Mouse (Mus musculus): ENCODE measurements at regions not wholly inside any gene's neighbourhood (a gene's known extent, or its start where the extent isn't known, plus 50 kb on each side); places are given as distances from the start of the nearest gene placed in this dataset.
"Not testable (repeated sequence)": the region's sequence is repeated elsewhere in the genome, so short reads cannot be mapped to it uniquely, and the experiment has no call there.

DNA sequence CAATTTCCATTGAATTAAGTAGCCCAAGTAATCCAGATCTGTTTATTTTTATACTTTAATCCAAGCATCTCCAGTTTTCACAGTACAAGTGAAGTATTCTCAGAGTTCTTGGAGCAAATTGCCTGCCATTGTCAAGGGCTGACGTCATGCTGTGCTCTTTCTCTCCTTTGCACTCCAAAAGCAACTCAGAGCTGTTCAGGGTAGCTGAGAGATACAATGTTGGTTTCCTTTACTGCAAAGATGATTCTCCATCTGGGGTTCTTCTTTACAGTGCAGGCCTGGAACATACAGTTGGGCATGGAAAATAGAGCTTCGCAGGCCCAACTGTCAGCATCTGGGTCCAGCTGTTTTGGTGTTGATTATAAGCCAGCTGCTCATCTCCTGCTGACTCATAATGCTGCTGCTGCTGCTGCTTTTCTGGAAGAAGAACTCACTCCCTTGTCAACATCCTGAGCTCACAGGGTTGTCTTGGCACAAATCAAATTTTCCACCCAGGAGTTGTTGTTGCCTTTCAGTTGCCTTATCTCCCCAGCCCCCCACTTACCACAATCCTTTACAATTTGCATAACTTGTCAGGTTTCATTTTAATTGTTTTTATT, 454.7 kb upstream of the Slc5a7 start:
- peak in 1 of 2 experiments; percentile 16 for DNase-seq (ENCODE audit: low spot score in 2 of 2)

DNA sequence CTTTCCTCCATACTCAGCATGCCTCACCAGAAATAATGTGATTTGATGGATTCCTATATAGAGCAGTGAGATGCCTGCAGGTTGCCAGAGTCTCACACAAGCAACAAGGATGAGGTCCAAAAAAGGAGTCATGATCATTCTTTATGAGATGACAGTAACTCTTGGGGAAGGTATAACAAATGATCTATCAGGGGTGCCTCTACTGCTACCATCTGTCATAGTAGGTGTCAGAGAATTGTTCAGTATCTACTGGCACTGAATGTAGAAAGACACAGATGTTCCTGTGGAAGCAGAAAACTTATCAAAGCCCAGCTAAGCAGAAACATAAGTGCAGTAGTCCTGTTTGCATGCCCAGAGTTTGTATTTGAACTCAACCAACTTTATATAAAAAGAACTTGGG, 454.1 kb upstream of the Slc5a7 start:
- no peak for DNase-seq (ENCODE audit: low spot score in 2 of 2)

DNA sequence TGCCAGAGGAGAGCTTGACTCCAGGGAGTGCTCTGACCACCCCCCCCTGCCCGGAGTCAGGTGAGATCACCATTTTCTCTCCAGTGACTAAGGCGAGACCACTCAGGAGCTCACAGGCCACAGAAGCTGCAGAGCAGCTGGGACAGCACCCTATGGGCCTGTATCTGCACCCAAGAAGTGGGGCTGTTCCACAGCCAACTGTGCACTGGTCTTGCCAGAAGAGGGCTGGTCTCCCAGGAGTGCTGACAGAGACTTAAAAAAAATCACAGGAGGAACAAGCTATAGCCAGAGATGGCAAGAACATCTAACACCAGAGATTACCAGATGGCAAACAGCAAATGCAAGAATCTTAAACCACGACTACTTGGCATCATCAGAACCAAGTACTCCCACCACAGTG, 437.0 kb upstream of the Slc5a7 start:
- DNase-seq (ENCODE audit: low spot score in 2 of 2) = peak in 1 of 2 experiments; percentile 9

DNA sequence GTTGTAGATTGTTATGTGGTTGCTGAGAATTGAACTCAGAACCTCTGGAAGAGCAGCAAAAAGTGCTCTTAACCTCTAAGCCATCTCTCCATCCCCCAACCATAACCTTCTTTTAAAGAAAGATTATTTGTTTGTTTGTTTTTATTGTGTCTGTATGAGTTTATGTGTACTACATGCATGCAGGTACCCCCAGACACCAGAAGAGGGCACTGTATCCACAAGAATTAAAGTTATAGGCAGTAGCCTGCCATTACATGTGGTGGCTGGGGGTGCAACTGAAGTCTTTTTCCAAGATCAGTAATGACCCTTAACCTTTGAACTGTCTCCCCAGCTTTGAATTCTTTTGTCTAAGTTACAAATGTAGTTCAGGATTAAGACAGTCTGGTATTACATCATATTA, 428.8 kb upstream of the Slc5a7 start:
- DNase-seq (ENCODE audit: low spot score in 2 of 2) = no peak

DNA sequence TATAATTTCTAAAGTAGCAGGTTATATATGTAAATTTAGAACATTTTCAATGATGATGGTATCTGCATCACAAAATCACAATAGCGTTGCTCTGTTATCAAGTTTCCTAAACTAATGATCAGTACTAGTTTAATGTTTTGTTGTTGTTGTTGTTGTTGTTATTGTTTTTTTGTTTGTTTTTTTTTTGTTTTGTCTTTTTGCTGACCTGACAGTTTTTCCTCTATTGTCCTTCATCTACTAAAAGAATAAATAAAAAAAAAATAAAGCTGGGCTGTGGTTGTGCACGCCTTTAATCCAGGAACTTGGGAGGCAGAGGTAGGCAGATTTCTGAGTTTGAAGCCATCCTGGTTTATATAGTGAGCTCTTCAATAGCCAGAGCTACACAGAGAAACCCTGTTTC, 427.9 kb upstream of the Slc5a7 start:
- DNase-seq (ENCODE audit: low spot score in 2 of 2) = no peak

DNA sequence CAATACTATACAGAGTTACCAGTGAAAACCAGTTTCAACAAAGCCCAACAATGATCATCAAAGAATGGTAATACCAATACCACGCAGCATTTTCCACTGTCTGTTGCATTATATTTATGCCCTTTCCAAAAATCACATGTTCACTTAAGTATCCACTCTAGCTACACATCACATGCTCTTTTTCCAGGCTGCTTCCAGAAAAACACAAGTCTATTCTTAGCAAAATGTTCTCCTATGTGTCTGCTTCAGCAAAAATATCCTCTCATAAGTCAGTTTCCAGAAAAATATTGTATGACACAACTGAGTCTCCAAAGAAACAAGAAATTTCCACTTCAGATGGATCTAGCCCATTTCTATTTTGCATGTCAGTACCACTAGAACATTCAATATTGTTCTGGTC, 414.2 kb upstream of the Slc5a7 start:
- DNase-seq (ENCODE audit: low spot score in 2 of 2) = no peak

DNA sequence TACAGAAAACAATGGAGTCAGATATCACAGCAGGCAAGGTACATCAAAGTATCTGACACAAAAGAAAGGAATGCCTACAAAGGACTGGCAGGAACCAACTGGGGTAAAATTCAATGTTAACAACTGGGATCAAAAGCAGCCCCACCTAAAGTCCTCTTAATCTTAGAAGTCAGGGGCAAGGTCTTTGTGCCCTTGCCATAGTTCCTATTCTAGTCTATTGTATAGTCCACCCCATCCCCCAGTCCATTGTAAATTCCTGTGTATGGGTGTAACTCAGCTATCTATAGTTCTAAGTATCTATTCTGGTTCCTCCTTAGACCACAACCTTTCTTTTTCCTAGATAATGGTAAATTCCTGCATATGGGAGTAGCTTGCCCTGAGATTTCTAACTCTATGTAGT, 409.0 kb upstream of the Slc5a7 start:
- not testable (repeated sequence) for DNase-seq (ENCODE audit: low spot score in 2 of 2)

DNA sequence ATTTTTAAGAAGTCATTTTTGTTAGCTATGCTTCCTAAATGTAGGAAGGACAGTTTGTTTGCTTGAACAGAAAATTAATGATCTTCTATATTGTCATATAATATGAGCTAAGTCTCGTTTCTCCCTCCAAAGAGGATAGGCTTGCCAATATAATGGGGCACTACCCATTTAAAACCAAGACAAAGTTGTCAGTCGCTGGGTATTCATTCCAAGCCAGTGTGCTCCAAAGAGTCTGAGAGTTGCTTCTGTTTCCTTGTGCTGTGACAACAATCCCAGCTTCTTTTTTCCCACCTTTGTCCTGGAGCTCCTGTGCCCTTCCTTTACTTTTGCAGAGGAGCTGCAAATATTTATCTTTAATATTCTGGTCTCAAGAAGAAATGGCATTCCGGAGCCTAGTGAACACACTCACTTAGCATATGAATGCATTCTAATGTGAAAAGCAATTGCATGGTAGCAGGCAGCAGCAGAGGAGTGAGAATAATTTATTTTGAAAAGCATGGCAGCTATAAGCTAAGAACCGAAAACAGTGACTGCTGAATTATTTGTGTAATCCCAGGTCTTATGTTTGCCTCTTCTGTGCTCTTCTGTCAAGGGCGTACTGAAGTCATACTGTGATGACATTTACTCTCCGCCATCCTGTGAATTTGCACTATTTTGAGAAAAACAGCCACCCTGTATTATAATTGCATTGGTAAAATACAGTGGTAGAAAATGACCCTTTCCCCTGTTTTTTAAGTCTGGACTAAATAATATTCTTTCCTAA, 402.7 kb upstream of the Slc5a7 start:
- no peak for DNase-seq (ENCODE audit: low spot score in 2 of 2)

DNA sequence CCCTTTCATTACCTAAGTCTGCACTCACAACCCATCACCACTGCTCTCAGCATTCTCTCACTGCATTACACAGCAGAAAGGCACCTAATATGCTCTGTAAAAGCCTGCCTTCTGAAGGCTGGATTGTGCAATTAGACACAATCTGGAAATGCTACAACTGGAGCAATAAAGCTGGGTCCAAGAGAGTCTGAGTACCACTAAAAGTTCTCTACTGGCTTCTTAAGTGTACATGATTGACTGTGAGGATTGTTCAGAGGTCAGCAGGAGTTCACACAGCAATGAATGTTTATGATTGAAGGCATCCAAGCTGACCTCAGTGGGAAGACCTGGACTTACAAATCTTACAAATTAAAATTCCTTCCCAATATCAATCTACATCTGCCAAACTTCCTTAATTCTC, 395.8 kb upstream of the Slc5a7 start:
- DNase-seq (ENCODE audit: low spot score in 2 of 2) = no peak

DNA sequence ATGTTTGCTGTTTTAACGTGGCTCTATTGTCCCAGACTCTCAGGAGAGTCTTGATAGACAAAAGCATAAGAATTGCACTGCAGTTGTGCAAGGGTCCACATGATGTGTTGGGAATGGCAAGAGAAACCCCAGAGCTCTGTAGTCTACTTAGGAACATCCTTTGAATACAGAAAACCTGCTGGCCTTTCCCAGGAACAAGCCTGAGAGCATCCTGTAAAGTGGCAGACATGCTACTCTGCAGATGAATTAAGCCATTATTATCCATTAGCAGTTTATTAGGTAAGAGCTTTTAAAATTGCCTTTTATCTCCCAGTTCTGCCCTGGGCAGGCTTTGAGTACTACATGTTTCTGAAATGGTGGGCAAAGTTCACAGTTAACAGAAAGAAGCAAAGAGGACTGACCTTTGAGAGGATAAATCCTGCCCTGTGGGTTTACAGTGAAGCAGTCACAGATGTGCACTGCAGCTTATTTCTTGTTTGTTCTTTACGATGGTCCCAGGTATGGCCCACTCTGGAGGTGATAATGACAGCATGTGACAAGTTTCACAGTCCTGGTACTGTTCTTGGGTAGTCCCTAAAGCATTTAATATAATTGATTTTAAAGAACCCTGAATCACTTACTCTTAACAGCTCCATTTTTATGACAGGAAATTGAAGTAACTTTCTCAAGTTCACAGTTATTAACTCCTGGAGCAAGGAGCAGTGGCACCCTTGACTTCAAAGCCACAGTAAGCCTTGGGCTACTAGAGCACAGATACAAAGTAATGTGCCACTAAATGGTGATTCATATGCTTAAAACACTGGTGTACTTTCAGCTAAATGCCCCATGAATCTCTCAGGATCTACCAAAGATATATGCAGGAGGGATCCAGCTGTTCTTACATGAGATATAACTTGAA, 386.6 kb upstream of the Slc5a7 start:
- DNase-seq (ENCODE audit: low spot score in 2 of 2) = no peak

DNA sequence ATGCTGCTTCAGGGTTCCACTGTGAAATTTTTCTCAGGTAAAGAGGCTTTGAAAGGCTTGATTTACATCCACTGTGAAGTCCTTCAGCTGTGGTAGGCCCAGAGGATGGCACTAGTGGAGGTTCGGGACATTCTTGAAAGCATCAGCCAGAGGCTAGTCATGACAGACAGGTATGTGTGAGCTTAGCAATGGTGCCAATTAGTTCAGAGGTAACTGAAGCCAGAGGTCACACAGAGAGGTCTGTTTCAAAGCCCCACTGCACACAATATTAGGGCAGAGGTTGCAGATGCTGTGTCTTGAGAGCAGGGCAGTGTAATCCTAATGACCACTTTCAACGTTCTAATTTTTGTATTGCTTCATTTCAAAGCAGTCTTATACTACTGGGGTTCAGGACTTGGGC, 379.3 kb upstream of the Slc5a7 start:
- no peak for DNase-seq (ENCODE audit: low spot score in 2 of 2)

DNA sequence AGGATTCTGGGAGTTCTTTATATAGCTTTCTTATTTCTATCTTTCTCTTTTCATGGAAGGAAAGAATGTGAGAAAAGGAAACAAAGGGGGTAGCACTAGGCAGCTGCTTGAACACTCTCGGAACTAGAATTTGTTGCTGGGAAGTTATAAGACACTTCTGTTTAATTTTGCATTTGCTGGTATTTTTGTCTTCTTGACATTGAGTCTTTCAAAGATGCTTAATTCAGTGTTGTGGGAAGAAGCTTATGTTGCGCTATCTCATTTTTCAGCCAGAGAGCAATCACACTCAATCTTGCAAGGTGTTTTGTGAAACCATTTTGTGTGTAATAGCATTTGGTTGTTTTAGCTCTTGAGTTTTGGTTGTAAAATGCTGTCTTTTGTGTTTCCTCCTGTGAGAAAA, 370.7 kb upstream of the Slc5a7 start:
- DNase-seq (ENCODE audit: low spot score in 2 of 2) = no peak

DNA sequence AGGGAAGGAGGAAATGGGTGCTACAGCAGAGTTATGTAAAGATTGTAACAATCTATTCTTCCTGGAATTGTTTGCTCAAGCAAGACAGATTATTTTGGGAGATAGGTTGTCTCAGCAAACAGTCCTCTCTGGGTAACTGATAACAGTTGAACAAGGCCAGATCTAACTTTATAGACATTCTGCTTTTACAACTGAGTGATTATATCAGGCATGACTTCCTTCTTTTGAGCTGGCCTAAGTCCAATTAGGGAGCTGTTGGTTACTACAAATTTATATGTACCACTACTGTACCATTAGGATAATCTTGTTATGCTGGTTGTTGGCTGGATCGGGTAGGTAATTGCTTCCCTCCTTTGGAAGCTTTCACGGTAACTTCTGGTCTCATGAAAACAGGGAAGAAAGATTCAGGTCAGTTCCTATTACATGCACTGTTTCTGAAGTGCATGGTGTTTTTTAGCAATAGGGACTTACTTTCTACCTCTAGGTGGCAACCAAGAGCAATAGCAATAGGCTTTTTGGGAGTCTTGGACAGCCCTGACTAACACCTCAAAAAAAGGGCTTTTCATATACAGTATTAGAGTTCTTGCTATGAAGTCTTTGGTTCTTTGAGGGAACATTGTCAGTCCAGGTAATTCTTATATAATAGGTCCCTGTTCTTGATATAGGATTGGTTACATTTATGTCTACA, 363.9 kb upstream of the Slc5a7 start:
- no peak for DNase-seq (ENCODE audit: low spot score in 2 of 2)

DNA sequence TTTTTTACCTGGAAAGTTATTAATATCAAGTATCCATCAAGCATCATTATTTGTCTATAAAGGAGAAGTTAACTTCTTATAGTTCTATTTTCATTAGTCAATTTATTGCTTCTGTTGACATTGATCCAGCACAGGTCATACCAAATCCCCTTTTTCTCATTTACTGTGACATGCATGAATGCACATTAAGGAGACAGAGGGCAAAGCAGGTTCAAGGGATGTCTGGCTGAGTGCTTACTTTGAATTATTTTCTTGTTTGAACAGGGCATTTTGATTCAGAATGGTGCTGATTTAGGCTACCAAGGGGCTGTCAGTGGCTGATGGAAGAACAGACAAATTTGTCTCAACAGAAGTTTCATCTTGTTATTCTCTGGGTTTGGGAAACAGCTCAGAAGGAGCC, 357.7 kb upstream of the Slc5a7 start:
- DNase-seq (ENCODE audit: low spot score in 2 of 2) = no peak

Data from left cerebral cortex, adult 8-10 months (tissue).